ENCODE assay signal across 13 mouse cellular contexts in genomic region chr6:48732864-48733304, GRCm38 (mm10). TPM values are rescaled to one million over a fixed set of nuclear protein-coding genes. Genes with fewer than 3 reads are reported as not detected.
DNase-seq lines count a peak whose midpoint lies in the region; ATAC-seq and TF ChIP-seq lines count a peak whose summit lies in the region.
"Had no signal": no experiment of that assay in that cellular context is flagged by ENCODE, and none has a peak within 500 bp of the region (broad histone marks: within the 10 kb centered on the region; RNA-seq: fewer than 3 reads in every experiment).

No protein-coding gene starts in this region.

- peak overlapping the region; percentile 22 for H3K4me3 ChIP-seq in thymus, adult 2 months (ENCODE audit: control insufficient read depth, insufficient read depth, low read length)
- H3K4me3 ChIP-seq: heart, embryonic 10.5 days; hindbrain, embryonic 15.5 days; liver, embryonic 13.5 days; megakaryocyte, embryonic 14.5 days had no signal

- peaks cover 33% of the 10 kb centered on the region for H3K4me1 ChIP-seq in thymus, adult 2 months (replicated peaks; ENCODE audit: control insufficient read depth, insufficient read depth, low read length)
- H3K4me1 ChIP-seq: heart, embryonic 10.5 days; hindbrain, embryonic 15.5 days; liver, embryonic 13.5 days had no signal

- WGBS in thymus, adult 2 months = under 1% methylated on average over 8 of the region's 8 CpGs

- no peaks in the 10 kb centered on the region for H3K36me3 ChIP-seq in thymus, adult 2 months (ENCODE audit: control insufficient read depth, insufficient read depth, low read length)
- H3K36me3 ChIP-seq: heart, embryonic 10.5 days; hindbrain, embryonic 15.5 days; liver, embryonic 13.5 days had no signal

- peak; percentile 91 for ATAC-seq in CD4-positive, CD25-positive, alpha-beta regulatory T cell, adult 4 months
- ATAC-seq in erythroid progenitor cell, adult 5-6 weeks (replicated peaks; ENCODE audit: low FRiP score, poor library complexity, severe bottlenecking) = no peak

- no peak for TF ChIP-seq CTCF in thymus, adult 2 months (IDR thresholded peaks at IDR 0.05; ENCODE audit: borderline replicate concordance, control insufficient read depth, extremely low read depth, insufficient read depth, low read length, poor library complexity)

- TF ChIP-seq POLR2A in thymus, adult 2 months (IDR thresholded peaks at IDR 0.05; ENCODE audit: control insufficient read depth, extremely low read depth, insufficient read depth, low read length, poor library complexity) = no peak

- no peaks in the 10 kb centered on the region for H3K27me3 ChIP-seq in thymus, adult 2 months (ENCODE audit: control insufficient read depth, insufficient read depth, low read length)
- H3K27me3 ChIP-seq: hindbrain, embryonic 15.5 days; liver, embryonic 13.5 days had no signal

- intact Hi-C loops in left cerebral cortex, postnatal 14 days (cut with DNase I) = no loop called here

- H3K27ac ChIP-seq in thymus, adult 2 months (ENCODE audit: control insufficient read depth, insufficient read depth, low read length) = peak overlapping the region; percentile 92
- H3K27ac ChIP-seq: heart, embryonic 10.5 days; hindbrain, embryonic 15.5 days; liver, embryonic 13.5 days had no signal

- peak; percentile 75 to 79 for DNase-seq in B cell, adult 2 months
- DNase-seq in naive thymus-derived CD4-positive, alpha-beta T cell, adult 2 months (ENCODE audit: low read depth) = peak; percentile 95
- DNase-seq in thymus, adult 2 months = peak; percentile 83
- DNase-seq in adrenal gland, adult 8-10 months = no peak
- no peak for DNase-seq in left cerebral cortex, postnatal 14 days (ENCODE audit: low spot score in 2 of 2)
- DNase-seq: kidney, postnatal 36 days; liver, embryonic 13.5 days had no signal

RNA-seq across cellular contexts. Expression of gene Gimap1, which starts 6.0 kb away (rescaled TPM):
- polyA plus RNA-seq in CD4-positive, CD25-positive, alpha-beta regulatory T cell, adult 4 months (2017; shearing (Covaris generic)) = 100 to 1,000 TPM; 342 to 402 TPM
- 94.7 and 98.1 TPM in 2 replicates for polyA plus RNA-seq in thymus, adult 2 months (2012; rRNA removed)
- total RNA-seq in adrenal gland, adult 8-10 months (2022) = 10 to 100 TPM in 3 of 4 experiments, 1 to 10 TPM in 1; 7.4 to 18.7 (median 11.0) TPM
- total RNA-seq in erythroid progenitor cell, adult 5-6 weeks (2015; ENCODE audit: low replicate concordance) = 4.3 and 7.1 TPM in 2 replicates
- total RNA-seq in erythroid progenitor cell, adult 5-6 weeks (2017; ENCODE audit: low replicate concordance) = 3.6 and 4.3 TPM in 2 replicates
- total RNA-seq in left cerebral cortex, postnatal 14 days (2021) = 1 to 10 TPM; 2.2 TPM

RNA-seq across cellular contexts. Expression of gene Gimap5, which starts 13.1 kb away (rescaled TPM):
- polyA plus RNA-seq in CD4-positive, CD25-positive, alpha-beta regulatory T cell, adult 4 months (2017; shearing (Covaris generic)) = 100 to 1,000 TPM; 196 to 256 TPM
- polyA plus RNA-seq in thymus, adult 2 months (2012; rRNA removed) = 34.0 and 35.3 TPM in 2 replicates
- 10 to 100 TPM; 13.9 to 22.5 (median 16.9) TPM for total RNA-seq in adrenal gland, adult 8-10 months (2022)
- total RNA-seq in erythroid progenitor cell, adult 5-6 weeks (2015; ENCODE audit: low replicate concordance) = 8.0 and 23.4 TPM in 2 replicates
- total RNA-seq in erythroid progenitor cell, adult 5-6 weeks (2017; ENCODE audit: low replicate concordance) = 2.8 and 4.2 TPM in 2 replicates
- 1 to 10 TPM in 1 of 2 experiments, under 1 TPM in 1; 0.77 to 1.5 TPM for total RNA-seq in left cerebral cortex, postnatal 14 days (2021)

RNA-seq across cellular contexts. Expression of gene Gimap7, which starts 14.5 kb away (rescaled TPM):
- polyA plus RNA-seq in CD4-positive, CD25-positive, alpha-beta regulatory T cell, adult 4 months (2017; shearing (Covaris generic)) = 100 to 1,000 TPM; 600 to 617 TPM
- polyA plus RNA-seq in thymus, adult 2 months (2012; rRNA removed) = 3.8 and 6.3 TPM in 2 replicates
- total RNA-seq in adrenal gland, adult 8-10 months (2022) = under 1 TPM in 3 of 4 experiments, not detected in 1; 0.28 to 0.83 (median 0.52) TPM
- total RNA-seq in erythroid progenitor cell, adult 5-6 weeks (2015; ENCODE audit: low replicate concordance) = 6.1 and 10.5 TPM in 2 replicates
- 4.0 TPM in 1 of 2 replicates, not detected in the other for total RNA-seq in erythroid progenitor cell, adult 5-6 weeks (2017; ENCODE audit: low replicate concordance)
- total RNA-seq in left cerebral cortex, postnatal 14 days (2021) = not detected
- total RNA-seq: left cerebral cortex, adult 8-10 months had no signal
- polyA plus RNA-seq: heart, embryonic 10.5 days; hindbrain, embryonic 15.5 days had no signal

RNA-seq across cellular contexts. Expression of gene Gm28053, which starts 14.5 kb away (rescaled TPM):
- 10 to 100 TPM; 62.5 to 69.5 TPM for polyA plus RNA-seq in CD4-positive, CD25-positive, alpha-beta regulatory T cell, adult 4 months (2017; shearing (Covaris generic))
- 0.36 and 0.88 TPM in 2 replicates for polyA plus RNA-seq in thymus, adult 2 months (2012; rRNA removed)
- total RNA-seq in adrenal gland, adult 8-10 months (2022) = 1 to 10 TPM; 1.9 to 6.3 (median 3.6) TPM
- total RNA-seq in erythroid progenitor cell, adult 5-6 weeks (2015; ENCODE audit: low replicate concordance) = not detected in 2 replicates
- total RNA-seq in erythroid progenitor cell, adult 5-6 weeks (2017; ENCODE audit: low replicate concordance) = 1.9 and 23.4 TPM in 2 replicates
- 1 to 10 TPM in 1 of 2 experiments, not detected in 1; 1.4 TPM for total RNA-seq in left cerebral cortex, postnatal 14 days (2021)

RNA-seq across cellular contexts. Expression of gene Gimap6, which starts 24.9 kb away (rescaled TPM):
- 1,000 to 10,000 TPM; 1,247 to 1,551 TPM for polyA plus RNA-seq in CD4-positive, CD25-positive, alpha-beta regulatory T cell, adult 4 months (2017; shearing (Covaris generic))
- polyA plus RNA-seq in thymus, adult 2 months (2012; rRNA removed) = 72.9 and 82.4 TPM in 2 replicates
- total RNA-seq in adrenal gland, adult 8-10 months (2022) = 10 to 100 TPM; 53.5 to 89.6 (median 66.6) TPM
- 11.2 and 30.2 TPM in 2 replicates for total RNA-seq in erythroid progenitor cell, adult 5-6 weeks (2015; ENCODE audit: low replicate concordance)
- total RNA-seq in erythroid progenitor cell, adult 5-6 weeks (2017; ENCODE audit: low replicate concordance) = 17.7 and 25.0 TPM in 2 replicates
- 1 to 10 TPM; 6.4 to 6.5 TPM for total RNA-seq in left cerebral cortex, postnatal 14 days (2021)

Comparison
In these comparisons a context has a peak if more than half of its experiments do, and no peak if none do; other contexts are left out.
1. DNase-seq: peak in B cell, adult 2 months (2 of 2), naive thymus-derived CD4-positive, alpha-beta T cell, adult 2 months (single experiment) and thymus, adult 2 months (single experiment); none in adrenal gland, adult 8-10 months (single experiment) and left cerebral cortex, postnatal 14 days (0 of 2).